Mouse (Mus musculus): ENCODE measurements around the gene Pdzd8.

Gene Pdzd8

GRCm38 (mm10) chr19:59267417-59267963 is 78.1 kb downstream of the Pdzd8 start:
- DNase-seq, result no peak

GRCm38 (mm10) chr19:59265907-59266306 is 79.7 kb downstream of the Pdzd8 start:
- DNase-seq, result no peak

GRCm38 (mm10) chr19:59264838-59265532 is 80.6 kb downstream of the Pdzd8 start:
- DNase-seq, result no peak

GRCm38 (mm10) chr19:59263171-59263570 is 82.4 kb downstream of the Pdzd8 start:
- no peak for DNase-seq

GRCm38 (mm10) chr19:59261604-59262003 is 84.0 kb downstream of the Pdzd8 start:
- no peak for DNase-seq

GRCm38 (mm10) chr19:59260718-59261442 is 84.7 kb downstream of the Pdzd8 start, which contains the start of gene Slc18a2:
Slc18a2 (plus strand) TSS chr19:59260896.
- peak; percentile 11 for DNase-seq

- DNase-seq, result no peak
Measured at GRCm38 (mm10) chr19:59259633-59260032, 85.9 kb downstream of the Pdzd8 start.

GRCm38 (mm10) chr19:59252651-59253050 is 92.9 kb downstream of the Pdzd8 start:
- no peak for DNase-seq

- DNase-seq, result no peak
Measured at GRCm38 (mm10) chr19:59248553-59249286, 96.9 kb downstream of the Pdzd8 start.

- DNase-seq, result no peak
Measured at GRCm38 (mm10) chr19:59248144-59248543, 97.4 kb downstream of the Pdzd8 start.

All from lung, postnatal 10 days (tissue).